Mouse (Mus musculus) C2C12 (cell line): ENCODE data around the gene Usf3.

Experiments
- CTCF ChIP-seq: IDR thresholded peaks from one replicate; pipeline ENCODE4 v1.5.1; 2011; ENCODE audit not compliant: control insufficient read depth, insufficient read depth, insufficient read length
- MAX ChIP-seq: IDR thresholded peaks from one replicate; pipeline ENCODE4 v1.6.1; 2011; ENCODE audit warnings: mild to moderate bottlenecking, control low read depth
- MYOG ChIP-seq: IDR thresholded peaks from one replicate; pipeline ENCODE4 v1.6.1; 2011; ENCODE audit not compliant: control insufficient read depth, insufficient read length; ENCODE audit errors: extremely low read depth
- USF1 ChIP-seq: IDR thresholded peaks from one replicate; pipeline ENCODE4 v1.6.1; 2011; ENCODE audit warnings: low read depth, mild to moderate bottlenecking, control low read depth, moderate library complexity

GRCm38 (mm10) chr16:44210156-44211053, 37.4 kb downstream of the Usf3 start:
- TF ChIP-seq CTCF (no peak), MYOG (no peak), MAX (no peak), USF1 (no peak)
